Mouse (Mus musculus) myocyte (in vitro differentiated cells): ENCODE measurements at regions not wholly inside any gene's neighbourhood (a gene's known extent, or its start where the extent isn't known, plus 50 kb on each side); places are given as distances from the start of the nearest gene placed in this dataset.
A peak's percentile ranks its signal among the peaks of the same experiment; 100 is the strongest.

ENCODE experiments used
- H3K27me3 ChIP-seq: one replicate; pipeline ENCODE4 v1.6.1; 2011; ENCODE audit not compliant: control insufficient read depth, insufficient read depth, insufficient read length
- H3K36me3 ChIP-seq: one replicate; pipeline ENCODE4 v1.6.1; 2011; ENCODE audit not compliant: control insufficient read depth, insufficient read depth
- H3K4me2 ChIP-seq: one replicate; pipeline ENCODE4 v1.6.1; 2011; ENCODE audit warnings: low read depth, control low read depth
- H3K4me3 ChIP-seq: one replicate; pipeline ENCODE4 v1.5.1; 2011; ENCODE audit warnings: mild to moderate bottlenecking, control low read depth, moderate library complexity
- H3K79me2 ChIP-seq: one replicate; pipeline ENCODE4 v1.6.1; 2011; ENCODE audit not compliant: control insufficient read depth, insufficient read depth
- H3ac ChIP-seq: one replicate; pipeline ENCODE4 v1.6.1; 2011; ENCODE audit not compliant: control insufficient read depth, insufficient read length
- CEBPB ChIP-seq: IDR thresholded peaks from 2 replicates; pipeline ENCODE4 v1.6.1; 2011; ENCODE audit warnings: mild to moderate bottlenecking, moderate library complexity; ENCODE audit not compliant: poor library complexity, insufficient read depth, severe bottlenecking
- E2F4 ChIP-seq: IDR thresholded peaks from one replicate; pipeline ENCODE4 v1.6.1; 2011; ENCODE audit warnings: mild to moderate bottlenecking, control low read depth, moderate library complexity; ENCODE audit not compliant: insufficient read depth
- MAX ChIP-seq: IDR thresholded peaks from one replicate; pipeline ENCODE4 v1.6.1; 2011; ENCODE audit warnings: low read depth, mild to moderate bottlenecking, control low read depth
- MYOD1 ChIP-seq, 3 experiments: IDR thresholded peaks; one replicate each; pipeline ENCODE4 v1.6.1; 2011; ENCODE audit warnings: control low read depth in 2 of 3, low read depth in 2 of 3, mild to moderate bottlenecking in 2 of 3, moderate library complexity in 1 of 3; ENCODE audit not compliant: insufficient read length in 2 of 3, control insufficient read depth in 1 of 3
- MYOG ChIP-seq, 3 experiments: IDR thresholded peaks; one replicate each; pipeline ENCODE4 v1.6.1; 2011; ENCODE audit warnings: control low read depth in 2 of 3, low read depth in 2 of 3, mild to moderate bottlenecking in 2 of 3; ENCODE audit not compliant: insufficient read length in 2 of 3, control insufficient read depth in 1 of 3, insufficient read depth in 1 of 3
- POLR2A ChIP-seq: IDR thresholded peaks from one replicate; pipeline ENCODE4 v1.6.1; 2011; ENCODE audit warnings: low read depth, mild to moderate bottlenecking, control low read depth, moderate library complexity; ENCODE audit not compliant: insufficient read length
- POLR2AphosphoS2 ChIP-seq: IDR thresholded peaks from one replicate; pipeline ENCODE4 v1.6.1; 2011; ENCODE audit warnings: low read depth, control low read depth; ENCODE audit not compliant: insufficient read length
- REST ChIP-seq: IDR thresholded peaks from one replicate; pipeline ENCODE4 v1.6.1; 2011; ENCODE audit warnings: mild to moderate bottlenecking, control low read depth, moderate library complexity; ENCODE audit not compliant: insufficient read depth, insufficient read length
- SRF ChIP-seq: IDR thresholded peaks from one replicate; pipeline ENCODE4 v1.6.1; 2011; ENCODE audit warnings: low read depth; ENCODE audit not compliant: control insufficient read depth, insufficient read length
- TCF12 ChIP-seq: IDR thresholded peaks from one replicate; pipeline ENCODE4 v1.6.1; 2011; ENCODE audit warnings: mild to moderate bottlenecking, control low read depth; ENCODE audit not compliant: poor library complexity, insufficient read depth, severe bottlenecking
- TCF3 ChIP-seq: IDR thresholded peaks from one replicate; pipeline ENCODE4 v1.6.1; 2011; ENCODE audit warnings: low read depth, control low read depth; ENCODE audit not compliant: insufficient read length
- USF1 ChIP-seq: IDR thresholded peaks from one replicate; pipeline ENCODE4 v1.6.1; 2011; ENCODE audit warnings: low read depth, mild to moderate bottlenecking, control low read depth, moderate library complexity

GRCm38 (mm10) chr5:51359101-51359500 lies 208.4 kb downstream of the Ppargc1a start:
- TF ChIP-seq MYOD1 (IDR thresholded peaks at IDR 0.05; ENCODE audit: control insufficient read depth in 1 of 3, insufficient read length in 2 of 3, low read depth in 2 of 3) (peak in 1 of 3 experiments; percentile 18), POLR2AphosphoS2 (no peak), REST (no peak)
- H3ac ChIP-seq: no peak overlapping the region
- no peak overlapping the region for H3K4me3 ChIP-seq
- no peaks in the 10 kb centered on the region for H3K36me3 ChIP-seq
- H3K27me3 ChIP-seq: no peaks in the 10 kb centered on the region
- no peaks in the 10 kb centered on the region for H3K79me2 ChIP-seq
- H3K4me2 ChIP-seq: no peak overlapping the region

GRCm38 (mm10) chr5:51348256-51348655 lies 219.3 kb downstream of the Ppargc1a start:
- no peaks in the 10 kb centered on the region for H3K27me3 ChIP-seq
- H3ac ChIP-seq: no peak overlapping the region
- H3K36me3 ChIP-seq: no peaks in the 10 kb centered on the region
- no peak overlapping the region for H3K4me3 ChIP-seq
- H3K4me2 ChIP-seq: no peak overlapping the region
- H3K79me2 ChIP-seq: no peaks in the 10 kb centered on the region
- no peak for TF ChIP-seq MAX
- TF ChIP-seq TCF12: no peak
- no peak for TF ChIP-seq TCF3
- TF ChIP-seq CEBPB: no peak
- TF ChIP-seq POLR2A: no peak
- TF ChIP-seq MYOD1 (IDR thresholded peaks at IDR 0.05; ENCODE audit: control insufficient read depth in 1 of 3, insufficient read length in 2 of 3, low read depth in 2 of 3): no peak
- no peak for TF ChIP-seq SRF
- TF ChIP-seq MYOG (IDR thresholded peaks at IDR 0.05; ENCODE audit: control insufficient read depth in 1 of 3, insufficient read depth in 1 of 3, insufficient read length in 2 of 3, low read depth in 2 of 3): no peak
- TF ChIP-seq REST: no peak
- TF ChIP-seq E2F4: no peak
- TF ChIP-seq USF1: no peak
- no peak for TF ChIP-seq POLR2AphosphoS2

DNA sequence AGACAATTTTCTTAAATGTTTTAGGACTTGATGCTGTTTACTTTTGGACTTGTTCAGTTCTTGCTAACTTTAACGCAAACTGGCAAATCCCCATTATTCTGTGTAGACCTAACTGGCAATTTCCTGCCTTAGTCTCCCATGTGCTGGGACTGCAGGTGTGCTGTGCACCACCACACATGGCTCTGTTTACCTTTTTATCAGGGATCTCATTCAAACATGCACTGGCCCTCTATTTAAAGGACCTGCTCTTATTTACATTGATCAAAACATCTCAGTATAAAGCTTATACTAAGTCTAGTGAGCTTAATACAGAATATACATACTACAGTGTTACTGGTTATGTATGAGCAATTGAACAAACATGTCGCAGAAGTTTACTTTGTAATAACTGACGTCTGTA lies 238.4 kb downstream of the Ppargc1a start:
- no peak overlapping the region for H3K4me2 ChIP-seq
- no peaks in the 10 kb centered on the region for H3K27me3 ChIP-seq
- no peak overlapping the region for H3ac ChIP-seq
- no peak for TF ChIP-seq POLR2AphosphoS2
- H3K4me3 ChIP-seq: no peak overlapping the region
- H3K36me3 ChIP-seq: no peaks in the 10 kb centered on the region
- H3K79me2 ChIP-seq: no peaks in the 10 kb centered on the region

GRCm38 (mm10) chr5:51289191-51289590 lies 278.3 kb downstream of the Ppargc1a start:
- H3ac ChIP-seq: no peak overlapping the region
- TF ChIP-seq MAX (no peak), SRF (no peak), USF1 (no peak), E2F4 (no peak), POLR2A (no peak), MYOD1 (IDR thresholded peaks at IDR 0.05; ENCODE audit: control insufficient read depth in 1 of 3, insufficient read length in 2 of 3, low read depth in 2 of 3) (no peak), CEBPB (no peak), REST (no peak), POLR2AphosphoS2 (no peak), MYOG (IDR thresholded peaks at IDR 0.05; ENCODE audit: control insufficient read depth in 1 of 3, insufficient read depth in 1 of 3, insufficient read length in 2 of 3, low read depth in 2 of 3) (no peak), TCF3 (no peak), TCF12 (no peak)
- no peaks in the 10 kb centered on the region for H3K27me3 ChIP-seq
- H3K4me3 ChIP-seq: no peak overlapping the region
- H3K36me3 ChIP-seq: no peaks in the 10 kb centered on the region
- no peak overlapping the region for H3K4me2 ChIP-seq
- no peaks in the 10 kb centered on the region for H3K79me2 ChIP-seq

GRCm38 (mm10) chr5:51288234-51288633 lies 279.3 kb downstream of the Ppargc1a start:
- no peaks in the 10 kb centered on the region for H3K79me2 ChIP-seq
- H3K4me2 ChIP-seq: no peak overlapping the region
- H3ac ChIP-seq: no peak overlapping the region
- no peak overlapping the region for H3K4me3 ChIP-seq
- no peak for TF ChIP-seq SRF
- no peak for TF ChIP-seq E2F4
- no peak for TF ChIP-seq CEBPB
- no peak for TF ChIP-seq MYOD1 (IDR thresholded peaks at IDR 0.05; ENCODE audit: control insufficient read depth in 1 of 3, insufficient read length in 2 of 3, low read depth in 2 of 3)
- no peak for TF ChIP-seq POLR2AphosphoS2
- no peak for TF ChIP-seq REST
- TF ChIP-seq TCF3: no peak
- no peak for TF ChIP-seq USF1
- no peak for TF ChIP-seq MAX
- no peak for TF ChIP-seq TCF12
- TF ChIP-seq MYOG (IDR thresholded peaks at IDR 0.05; ENCODE audit: control insufficient read depth in 1 of 3, insufficient read depth in 1 of 3, insufficient read length in 2 of 3, low read depth in 2 of 3): no peak
- TF ChIP-seq POLR2A: no peak
- H3K36me3 ChIP-seq: no peaks in the 10 kb centered on the region
- no peaks in the 10 kb centered on the region for H3K27me3 ChIP-seq
